Mouse (Mus musculus): ENCODE data around the gene H1f0. TPM values are rescaled to one million over a fixed set of nuclear protein-coding genes. Genes with fewer than 3 reads are reported as not detected.
A peak's percentile ranks its signal among the peaks of the same experiment; 100 is the strongest.

Gene H1f0
- polyA plus RNA-seq, 1 experiment: 111 TPM

GRCm38 (mm10) chr15:79074446-79074845 lies 46.2 kb downstream of the H1f0 start:
- Histone ChIP-seq H3K27me3 (ENCODE audit: control insufficient read depth, insufficient read depth, insufficient read length) (no peaks in the 10 kb centered on the region), H3ac (ENCODE audit: control insufficient read depth, insufficient read length, low read depth) (peak overlapping the region; percentile 73), H3K79me3 (ENCODE audit: low read depth) (peaks cover 29% of the 10 kb centered on the region), H3K4me3 (ENCODE audit: insufficient read depth, poor library complexity, severe bottlenecking) (peak overlapping the region; percentile 100), H3K79me2 (ENCODE audit: control insufficient read depth, insufficient read depth) (peaks cover 44% of the 10 kb centered on the region), H3K36me3 (ENCODE audit: control insufficient read depth, insufficient read depth) (peaks cover 35% of the 10 kb centered on the region)
- TF ChIP-seq USF1 (IDR thresholded peaks at IDR 0.05; ENCODE audit: low read depth): no peak

DNA sequence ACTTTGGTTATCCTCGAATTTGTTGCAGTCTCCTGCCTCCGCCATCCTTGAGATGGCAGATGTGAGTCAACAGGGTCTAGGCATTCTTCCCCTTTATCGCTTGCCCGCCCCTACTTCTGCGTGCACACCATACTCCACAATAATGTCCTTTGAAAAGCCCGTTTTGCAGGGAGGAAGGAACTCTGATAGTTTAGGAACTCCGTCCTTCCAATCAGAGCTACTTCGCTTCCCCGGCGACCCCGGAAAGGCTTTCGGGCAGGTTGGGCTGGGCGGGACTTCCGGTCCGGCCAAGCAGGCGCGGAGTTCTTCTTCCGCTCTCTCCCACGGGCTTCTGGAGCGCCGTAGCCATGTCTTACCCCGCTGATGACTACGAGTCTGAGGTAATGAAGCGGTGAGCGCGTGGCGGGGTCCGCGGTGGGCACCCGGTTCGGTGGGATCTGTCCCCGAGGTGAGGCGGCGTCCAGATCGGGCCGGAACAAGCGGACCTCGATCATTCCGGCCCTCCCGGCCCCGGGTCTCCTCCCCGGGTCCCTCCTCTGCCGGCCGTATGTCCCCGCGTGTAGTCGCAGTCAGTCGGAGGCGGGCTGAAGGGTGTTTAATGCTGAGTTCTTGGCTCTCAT lies 46.8 kb downstream of the H1f0 start, which contains the start of gene Eif3l:
Gene Eif3l (plus strand): TSS at position 267 of the 620 bp plus-strand sequence.
- Histone ChIP-seq H3K79me3 (ENCODE audit: low read depth) (peaks cover 29% of the 10 kb centered on the region), H3K27me3 (ENCODE audit: control insufficient read depth, insufficient read depth, insufficient read length) (no peaks in the 10 kb centered on the region), H3K4me3 (ENCODE audit: insufficient read depth, poor library complexity, severe bottlenecking) (peak within 1 kb of the TSS; percentile 100), H3ac (ENCODE audit: control insufficient read depth, insufficient read length, low read depth) (peak within 1 kb of the TSS; percentile 93), H3K79me2 (ENCODE audit: control insufficient read depth, insufficient read depth) (peaks cover 49% of the 10 kb centered on the region), H3K36me3 (ENCODE audit: control insufficient read depth, insufficient read depth) (peaks cover 41% of the 10 kb centered on the region)
- TF ChIP-seq MAX (IDR thresholded peaks at IDR 0.05): peak; percentile 63
- TF ChIP-seq CEBPB (IDR thresholded peaks at IDR 0.05; ENCODE audit: low read depth): no peak

- Histone ChIP-seq H3K79me3 (ENCODE audit: low read depth) (peaks cover 29% of the 10 kb centered on the region), H3ac (ENCODE audit: control insufficient read depth, insufficient read length, low read depth) (peak overlapping the region; percentile 93), H3K79me2 (ENCODE audit: control insufficient read depth, insufficient read depth) (peaks cover 55% of the 10 kb centered on the region), H3K36me3 (ENCODE audit: control insufficient read depth, insufficient read depth) (peaks cover 49% of the 10 kb centered on the region), H3K4me3 (ENCODE audit: insufficient read depth, poor library complexity, severe bottlenecking) (peak overlapping the region; percentile 100), H3K27me3 (ENCODE audit: control insufficient read depth, insufficient read depth, insufficient read length) (no peaks in the 10 kb centered on the region)
- no peak for TF ChIP-seq USF1 (IDR thresholded peaks at IDR 0.05; ENCODE audit: low read depth)
- no peak for TF ChIP-seq FOSL1 (IDR thresholded peaks at IDR 0.05; ENCODE audit: insufficient read depth, low read length, poor library complexity, severe bottlenecking)
- no peak for TF ChIP-seq MAX (IDR thresholded peaks at IDR 0.05)
- TF ChIP-seq CEBPB (IDR thresholded peaks at IDR 0.05; ENCODE audit: low read depth): no peak
- no peak for TF ChIP-seq MYOG (IDR thresholded peaks at IDR 0.05; ENCODE audit: control insufficient read depth, extremely low read depth, insufficient read length)
These were observed 47.6 kb downstream of the H1f0 start for GRCm38 (mm10) chr15:79075658-79076365.

GRCm38 (mm10) chr15:79079567-79079966 lies 51.3 kb downstream of the H1f0 start:
- Histone ChIP-seq H3K79me2 (ENCODE audit: control insufficient read depth, insufficient read depth) (peaks cover 67% of the 10 kb centered on the region), H3K4me3 (ENCODE audit: insufficient read depth, poor library complexity, severe bottlenecking) (no peak overlapping the region), H3K79me3 (ENCODE audit: low read depth) (peaks cover 29% of the 10 kb centered on the region), H3K36me3 (ENCODE audit: control insufficient read depth, insufficient read depth) (peaks cover 84% of the 10 kb centered on the region), H3ac (ENCODE audit: control insufficient read depth, insufficient read length, low read depth) (no peak overlapping the region), H3K27me3 (ENCODE audit: control insufficient read depth, insufficient read depth, insufficient read length) (no peaks in the 10 kb centered on the region)
- TF ChIP-seq CTCF (IDR thresholded peaks at IDR 0.05; ENCODE audit: control insufficient read depth, insufficient read depth, insufficient read length) (no peak), FOSL1 (IDR thresholded peaks at IDR 0.05; ENCODE audit: insufficient read depth, low read length, poor library complexity, severe bottlenecking) (no peak), MYOD1 (IDR thresholded peaks at IDR 0.05; ENCODE audit: control insufficient read depth, insufficient read length, low read depth) (no peak), MAX (IDR thresholded peaks at IDR 0.05) (no peak), CEBPB (IDR thresholded peaks at IDR 0.05; ENCODE audit: low read depth) (no peak), MYOG (IDR thresholded peaks at IDR 0.05; ENCODE audit: control insufficient read depth, extremely low read depth, insufficient read length) (no peak), USF1 (IDR thresholded peaks at IDR 0.05; ENCODE audit: low read depth) (no peak)

Small RNA genes within 50 kb of the gene (microRNA-seq; reads per million reads assigned to microRNA genes)
- gene Mir6956 (ENCODE audit: borderline microRNAs expressed): 1.0 reads per million, percentile 23 among the genes with 10 or more reads in this experiment

Other genes starting within 250 kb of the H1f0 start
- gene Card10, start 225.4 kb upstream of the H1f0 start, polyA plus RNA-seq (2012; fragmentation: generic; extraction: Trizol): 0.73 TPM
- 55.2 TPM for gene Cdc42ep1, start 185.8 kb upstream of the H1f0 start, polyA plus RNA-seq (2012; fragmentation: generic; extraction: Trizol)
- gene Lgals2, start 172.9 kb upstream of the H1f0 start, polyA plus RNA-seq (2012; fragmentation: generic; extraction: Trizol): 1.3 TPM
- 71.2 TPM for gene Gga1, start 151.3 kb upstream of the H1f0 start, polyA plus RNA-seq (2012; fragmentation: generic; extraction: Trizol)
- 0.07 TPM for gene Gm49510, start 128.8 kb upstream of the H1f0 start, polyA plus RNA-seq (2012; fragmentation: generic; extraction: Trizol)
- 23.4 TPM for gene Sh3bp1, start 128.7 kb upstream of the H1f0 start, polyA plus RNA-seq (2012; fragmentation: generic; extraction: Trizol)
- gene Pdxp, start 114.5 kb upstream of the H1f0 start, polyA plus RNA-seq (2012; fragmentation: generic; extraction: Trizol): 25.1 TPM
- gene Lgals1, start 101.7 kb upstream of the H1f0 start, polyA plus RNA-seq (2012; fragmentation: generic; extraction: Trizol): 18,755 TPM
- 108 TPM for gene Nol12, start 93.5 kb upstream of the H1f0 start, polyA plus RNA-seq (2012; fragmentation: generic; extraction: Trizol)
- gene Triobp, start 80.7 kb upstream of the H1f0 start, polyA plus RNA-seq (2012; fragmentation: generic; extraction: Trizol): 35.7 TPM
- gene Galr3, start 13.4 kb downstream of the H1f0 start, polyA plus RNA-seq (2012; fragmentation: generic; extraction: Trizol): not detected
- gene Ankrd54, start 34.4 kb downstream of the H1f0 start, polyA plus RNA-seq (2012; fragmentation: generic; extraction: Trizol): 45.6 TPM
- gene Eif3l, start 46.7 kb downstream of the H1f0 start, polyA plus RNA-seq (2012; fragmentation: generic; extraction: Trizol): 369 TPM
- gene Micall1, start 80.4 kb downstream of the H1f0 start, polyA plus RNA-seq (2012; fragmentation: generic; extraction: Trizol): 12.7 TPM
- gene Polr2f, start 112.6 kb downstream of the H1f0 start, polyA plus RNA-seq (2012; fragmentation: generic; extraction: Trizol): 436 TPM
- 5.6 TPM for gene 1700088E04Rik, start 112.8 kb downstream of the H1f0 start, polyA plus RNA-seq (2012; fragmentation: generic; extraction: Trizol)
- not detected for gene Sox10, start 136.8 kb downstream of the H1f0 start, polyA plus RNA-seq (2012; fragmentation: generic; extraction: Trizol)
- 15.3 TPM for gene Pick1, start 200.7 kb downstream of the H1f0 start, polyA plus RNA-seq (2012; fragmentation: generic; extraction: Trizol)
- 0.01 TPM for gene Gm49486, start 200.9 kb downstream of the H1f0 start, polyA plus RNA-seq (2012; fragmentation: generic; extraction: Trizol)
- gene Slc16a8, start 226.3 kb downstream of the H1f0 start, polyA plus RNA-seq (2012; fragmentation: generic; extraction: Trizol): 0.11 TPM

Data from C2C12 (cell line).